Mouse (Mus musculus): Measurements from ENCODE around the gene Gm13277. TPM values are rescaled to one million over a fixed set of nuclear protein-coding genes. Genes with fewer than 3 reads are reported as not detected.
"Not testable (repeated sequence)": the region's sequence is repeated elsewhere in the genome, so short reads cannot be mapped to it uniquely, and the experiment has no call there.

Gm13277 gene
- polyA plus RNA-seq, 1 experiment from 2014 or later: not detected

DNA sequence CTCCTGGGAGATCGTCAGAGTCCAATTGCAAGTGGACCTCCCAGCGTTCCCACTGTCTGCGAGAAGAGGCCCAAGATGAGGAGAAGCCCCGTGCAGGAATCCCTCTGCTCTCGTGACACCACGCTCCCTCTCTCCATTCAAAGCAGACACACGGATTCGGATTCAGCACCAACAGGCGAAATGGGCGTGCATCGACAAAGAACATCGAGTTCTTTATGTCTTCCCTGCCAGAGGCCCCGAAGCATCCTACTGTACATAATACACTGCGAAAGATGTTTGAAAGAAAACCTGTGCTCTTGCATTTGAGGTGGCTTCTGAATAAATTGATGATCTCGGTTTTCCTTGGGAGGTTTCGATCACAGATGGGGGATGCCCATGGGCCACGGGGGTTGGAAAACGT, 8.1 kb upstream of the Gm13277 start:
- H3K4me2 ChIP-seq (ENCODE audit: low read depth, low read length); H3K4me1 ChIP-seq (ENCODE audit: control insufficient read depth, insufficient read depth, low read length); H3K9ac ChIP-seq (ENCODE audit: low read depth, low read length); H3K4me3 ChIP-seq (ENCODE audit: low read length); H3K36me3 ChIP-seq (ENCODE audit: control insufficient read depth, insufficient read depth, low read length); H3K27ac ChIP-seq (ENCODE audit: low read length); H3K9me3 ChIP-seq (ENCODE audit: control insufficient read depth, low read length); H3K27me3 ChIP-seq (replicated peaks; ENCODE audit: control insufficient read depth, insufficient read depth, low read length); ATAC-seq: not testable (repeated sequence)
- 45% methylated on average over 13 of the region's 18 CpGs for WGBS

DNA sequence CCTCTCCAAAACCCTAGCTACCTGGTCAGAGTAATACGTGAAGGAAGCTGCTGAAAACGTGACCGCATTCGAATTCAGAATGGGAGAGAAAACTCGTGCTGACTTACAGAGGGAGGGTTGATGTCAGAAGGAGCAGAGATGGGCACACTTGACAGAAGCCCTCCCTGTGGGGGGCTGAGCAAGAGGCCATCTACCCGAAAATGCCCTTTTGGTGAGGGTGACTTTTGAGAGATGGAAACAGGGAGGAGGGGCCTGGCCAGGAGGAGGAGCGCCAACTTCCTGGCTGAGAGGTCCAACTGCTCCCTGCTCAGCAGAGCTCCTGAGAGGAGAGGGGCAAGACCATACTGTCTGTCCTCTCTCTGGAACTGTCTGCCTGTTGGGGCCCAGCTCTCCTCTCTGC, 6.6 kb upstream of the Gm13277 start, which contains the start of gene Ifnz:
Ifnz (plus strand) TSS at position 301 of the 400 bp plus-strand sequence.
- ATAC-seq; H3K9ac ChIP-seq (ENCODE audit: low read depth, low read length); H3K9me3 ChIP-seq (ENCODE audit: control insufficient read depth, low read length); H3K27me3 ChIP-seq (replicated peaks; ENCODE audit: control insufficient read depth, insufficient read depth, low read length); H3K36me3 ChIP-seq (ENCODE audit: control insufficient read depth, insufficient read depth, low read length); H3K4me1 ChIP-seq (ENCODE audit: control insufficient read depth, insufficient read depth, low read length); H3K27ac ChIP-seq (ENCODE audit: low read length): not testable (repeated sequence)
- WGBS: 17% methylated on average over 4 of the region's 7 CpGs
- H3K4me2 ChIP-seq (ENCODE audit: low read depth, low read length): peak within 1 kb of the TSS; percentile 33; the same call in 1 of the 2 replicates
- H3K4me3 ChIP-seq (ENCODE audit: low read length): peak within 1 kb of the TSS; percentile 27; the same call in 1 of the 2 replicates

DNA sequence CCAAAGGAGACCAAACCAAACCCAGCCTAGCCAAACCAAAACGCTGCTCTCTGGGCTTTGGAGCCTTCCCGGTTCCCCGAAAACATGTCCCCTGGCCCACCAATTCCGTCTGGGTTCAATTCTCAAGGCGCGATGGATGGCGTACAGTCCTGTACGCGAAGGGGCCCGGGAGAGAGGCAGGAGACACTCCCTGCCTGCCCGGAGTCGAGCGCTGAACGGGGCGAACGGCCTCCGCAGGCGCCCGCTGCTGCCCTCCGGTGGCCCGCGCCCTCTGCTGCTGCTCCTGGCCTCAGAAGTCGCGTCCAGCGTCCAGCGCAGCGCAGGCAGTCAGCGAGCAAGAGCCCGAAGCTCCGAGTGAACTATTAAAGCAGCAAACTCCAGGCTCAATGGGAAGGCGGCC, 6.1 kb upstream of the Gm13277 start:
- not testable (repeated sequence) for H3K9me3 ChIP-seq (ENCODE audit: control insufficient read depth, low read length); H3K4me1 ChIP-seq (ENCODE audit: control insufficient read depth, insufficient read depth, low read length); H3K36me3 ChIP-seq (ENCODE audit: control insufficient read depth, insufficient read depth, low read length); H3K27me3 ChIP-seq (replicated peaks; ENCODE audit: control insufficient read depth, insufficient read depth, low read length); ATAC-seq; H3K9ac ChIP-seq (ENCODE audit: low read depth, low read length); H3K27ac ChIP-seq (ENCODE audit: low read length)
- peak overlapping the region; percentile 33; the same call in 1 of the 2 replicates for H3K4me2 ChIP-seq (ENCODE audit: low read depth, low read length)
- WGBS: 0% methylated on average over 12 of the region's 31 CpGs
- H3K4me3 ChIP-seq (ENCODE audit: low read length): peak overlapping the region; percentile 27; the same call in 1 of the 2 replicates

DNA sequence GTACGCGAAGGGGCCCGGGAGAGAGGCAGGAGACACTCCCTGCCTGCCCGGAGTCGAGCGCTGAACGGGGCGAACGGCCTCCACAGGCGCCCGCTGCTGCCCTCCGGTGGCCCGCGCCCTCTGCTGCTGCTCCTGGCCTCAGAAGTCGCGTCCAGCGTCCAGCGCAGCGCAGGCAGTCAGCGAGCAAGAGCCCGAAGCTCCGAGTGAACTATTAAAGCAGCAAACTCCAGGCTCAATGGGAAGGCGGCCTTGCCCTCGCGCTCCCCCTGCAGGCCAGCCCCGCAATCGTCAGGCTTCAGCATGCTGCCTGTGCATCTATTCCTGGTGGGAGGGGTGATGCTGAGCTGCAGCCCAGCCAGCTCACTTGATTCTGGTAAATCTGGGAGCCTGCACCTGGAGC, 3.0 kb upstream of the Gm13277 start, which contains the start of gene Gm13276:
Gm13276 (plus strand) TSS at position 301 of the 400 bp plus-strand sequence.
- not testable (repeated sequence) for H3K9ac ChIP-seq (ENCODE audit: low read depth, low read length); H3K4me3 ChIP-seq (ENCODE audit: low read length); H3K4me1 ChIP-seq (ENCODE audit: control insufficient read depth, insufficient read depth, low read length); H3K9me3 ChIP-seq (ENCODE audit: control insufficient read depth, low read length); ATAC-seq; H3K27me3 ChIP-seq (replicated peaks; ENCODE audit: control insufficient read depth, insufficient read depth, low read length); H3K4me2 ChIP-seq (ENCODE audit: low read depth, low read length); H3K36me3 ChIP-seq (ENCODE audit: control insufficient read depth, insufficient read depth, low read length); H3K27ac ChIP-seq (ENCODE audit: low read length)
- WGBS: no CpG with 5 or more reads among the region's 27 CpGs

DNA sequence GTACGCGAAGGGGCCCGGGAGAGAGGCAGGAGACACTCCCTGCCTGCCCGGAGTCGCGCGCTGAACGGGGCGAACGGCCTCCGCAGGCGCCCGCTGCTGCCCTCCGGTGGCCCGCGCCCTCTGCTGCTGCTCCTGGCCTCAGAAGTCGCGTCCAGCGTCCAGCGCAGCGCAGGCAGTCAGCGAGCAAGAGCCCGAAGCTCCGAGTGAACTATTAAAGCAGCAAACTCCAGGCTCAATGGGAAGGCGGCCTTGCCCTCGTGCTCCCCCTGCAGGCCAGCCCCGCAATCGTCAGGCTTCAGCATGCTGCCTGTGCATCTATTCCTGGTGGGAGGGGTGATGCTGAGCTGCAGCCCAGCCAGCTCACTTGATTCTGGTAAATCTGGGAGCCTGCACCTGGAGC, 2.8 kb downstream of the Gm13277 start, which contains the start of gene Gm13278:
Gm13278 (plus strand) TSS at position 301 of the 400 bp plus-strand sequence.
- not testable (repeated sequence) for H3K36me3 ChIP-seq (ENCODE audit: control insufficient read depth, insufficient read depth, low read length); ATAC-seq; H3K4me3 ChIP-seq (ENCODE audit: low read length); H3K9ac ChIP-seq (ENCODE audit: low read depth, low read length); H3K4me1 ChIP-seq (ENCODE audit: control insufficient read depth, insufficient read depth, low read length); H3K27ac ChIP-seq (ENCODE audit: low read length); H3K9me3 ChIP-seq (ENCODE audit: control insufficient read depth, low read length); H3K4me2 ChIP-seq (ENCODE audit: low read depth, low read length); H3K27me3 ChIP-seq (replicated peaks; ENCODE audit: control insufficient read depth, insufficient read depth, low read length)
- WGBS: no CpG with 5 or more reads among the region's 28 CpGs

DNA sequence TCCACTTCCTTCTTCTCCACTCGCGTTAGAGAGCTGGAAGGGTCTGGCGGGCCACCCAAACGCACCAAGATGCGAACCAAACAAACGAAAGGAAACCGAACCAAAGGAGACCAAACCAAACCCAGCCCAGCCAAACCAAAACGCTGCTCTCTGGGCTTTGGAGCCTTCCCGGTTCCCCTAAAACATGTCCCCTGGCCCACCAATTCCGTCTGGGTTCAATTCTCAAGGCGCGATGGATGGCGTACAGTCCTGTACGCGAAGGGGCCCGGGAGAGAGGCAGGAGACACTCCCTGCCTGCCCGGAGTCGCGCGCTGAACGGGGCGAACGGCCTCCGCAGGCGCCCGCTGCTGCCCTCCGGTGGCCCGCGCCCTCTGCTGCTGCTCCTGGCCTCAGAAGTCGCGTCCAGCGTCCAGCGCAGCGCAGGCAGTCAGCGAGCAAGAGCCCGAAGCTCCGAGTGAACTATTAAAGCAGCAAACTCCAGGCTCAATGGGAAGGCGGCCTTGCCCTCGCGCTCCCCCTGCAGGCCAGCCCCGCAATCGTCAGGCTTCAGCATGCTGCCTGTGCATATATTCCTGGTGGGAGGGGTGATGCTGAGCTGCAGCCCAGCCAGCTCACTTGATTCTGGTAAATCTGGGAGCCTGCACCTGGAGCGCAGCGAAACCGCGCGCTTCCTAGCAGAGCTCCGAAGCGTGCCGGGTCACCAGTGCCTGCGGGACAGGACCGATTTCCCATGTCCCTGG, 5.7 kb downstream of the Gm13277 start, which contains the start of gene Gm13275:
Gm13275 (plus strand) TSS at position 552 of the 740 bp plus-strand sequence.
- H3K27me3 ChIP-seq (replicated peaks; ENCODE audit: control insufficient read depth, insufficient read depth, low read length); H3K4me1 ChIP-seq (ENCODE audit: control insufficient read depth, insufficient read depth, low read length); H3K36me3 ChIP-seq (ENCODE audit: control insufficient read depth, insufficient read depth, low read length); ATAC-seq; H3K9ac ChIP-seq (ENCODE audit: low read depth, low read length); H3K4me3 ChIP-seq (ENCODE audit: low read length); H3K27ac ChIP-seq (ENCODE audit: low read length); H3K9me3 ChIP-seq (ENCODE audit: control insufficient read depth, low read length); H3K4me2 ChIP-seq (ENCODE audit: low read depth, low read length): not testable (repeated sequence)
- 0% methylated on average over 9 of the region's 52 CpGs for WGBS

DNA sequence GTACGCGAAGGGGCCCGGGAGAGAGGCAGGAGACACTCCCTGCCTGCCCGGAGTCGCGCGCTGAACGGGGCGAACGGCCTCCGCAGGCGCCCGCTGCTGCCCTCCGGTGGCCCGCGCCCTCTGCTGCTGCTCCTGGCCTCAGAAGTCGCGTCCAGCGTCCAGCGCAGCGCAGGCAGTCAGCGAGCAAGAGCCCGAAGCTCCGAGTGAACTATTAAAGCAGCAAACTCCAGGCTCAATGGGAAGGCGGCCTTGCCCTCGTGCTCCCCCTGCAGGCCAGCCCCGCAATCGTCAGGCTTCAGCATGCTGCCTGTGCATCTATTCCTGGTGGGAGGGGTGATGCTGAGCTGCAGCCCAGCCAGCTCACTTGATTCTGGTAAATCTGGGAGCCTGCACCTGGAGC, 8.7 kb downstream of the Gm13277 start, which contains the start of gene Gm13279:
Gm13279 (plus strand) TSS at position 301 of the 400 bp plus-strand sequence.
- H3K9ac ChIP-seq (ENCODE audit: low read depth, low read length); H3K27ac ChIP-seq (ENCODE audit: low read length); H3K9me3 ChIP-seq (ENCODE audit: control insufficient read depth, low read length); H3K4me1 ChIP-seq (ENCODE audit: control insufficient read depth, insufficient read depth, low read length); H3K27me3 ChIP-seq (replicated peaks; ENCODE audit: control insufficient read depth, insufficient read depth, low read length); ATAC-seq; H3K4me2 ChIP-seq (ENCODE audit: low read depth, low read length); H3K4me3 ChIP-seq (ENCODE audit: low read length); H3K36me3 ChIP-seq (ENCODE audit: control insufficient read depth, insufficient read depth, low read length): not testable (repeated sequence)
- WGBS: no CpG with 5 or more reads among the region's 28 CpGs

DNA sequence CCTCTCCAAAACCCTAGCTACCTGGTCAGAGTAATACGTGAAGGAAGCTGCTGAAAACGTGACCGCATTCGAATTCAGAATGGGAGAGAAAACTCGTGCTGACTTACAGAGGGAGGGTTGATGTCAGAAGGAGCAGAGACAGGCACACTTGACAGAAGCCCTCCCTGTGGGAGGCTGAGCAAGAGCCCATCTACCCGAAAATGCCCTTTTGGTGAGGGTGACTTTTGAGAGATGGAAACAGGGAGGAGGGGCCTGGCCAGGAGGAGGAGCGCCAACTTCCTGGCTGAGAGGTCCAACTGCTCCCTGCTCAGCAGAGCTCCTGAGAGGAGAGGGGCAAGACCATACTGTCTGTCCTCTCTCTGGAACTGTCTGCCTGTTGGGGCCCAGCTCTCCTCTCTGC, 10.9 kb downstream of the Gm13277 start, which contains the start of gene Gm13285:
Gm13285 (plus strand) TSS at position 301 of the 400 bp plus-strand sequence.
- not testable (repeated sequence) for H3K36me3 ChIP-seq (ENCODE audit: control insufficient read depth, insufficient read depth, low read length); H3K9ac ChIP-seq (ENCODE audit: low read depth, low read length); H3K9me3 ChIP-seq (ENCODE audit: control insufficient read depth, low read length); H3K4me3 ChIP-seq (ENCODE audit: low read length); H3K4me1 ChIP-seq (ENCODE audit: control insufficient read depth, insufficient read depth, low read length); H3K27ac ChIP-seq (ENCODE audit: low read length); H3K27me3 ChIP-seq (replicated peaks; ENCODE audit: control insufficient read depth, insufficient read depth, low read length); ATAC-seq; H3K4me2 ChIP-seq (ENCODE audit: low read depth, low read length)
- WGBS: 21% methylated on average over 3 of the region's 7 CpGs

DNA sequence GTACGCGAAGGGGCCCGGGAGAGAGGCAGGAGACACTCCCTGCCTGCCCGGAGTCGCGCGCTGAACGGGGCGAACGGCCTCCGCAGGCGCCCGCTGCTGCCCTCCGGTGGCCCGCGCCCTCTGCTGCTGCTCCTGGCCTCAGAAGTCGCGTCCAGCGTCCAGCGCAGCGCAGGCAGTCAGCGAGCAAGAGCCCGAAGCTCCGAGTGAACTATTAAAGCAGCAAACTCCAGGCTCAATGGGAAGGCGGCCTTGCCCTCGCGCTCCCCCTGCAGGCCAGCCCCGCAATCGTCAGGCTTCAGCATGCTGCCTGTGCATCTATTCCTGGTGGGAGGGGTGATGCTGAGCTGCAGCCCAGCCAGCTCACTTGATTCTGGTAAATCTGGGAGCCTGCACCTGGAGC, 14.5 kb downstream of the Gm13277 start, which contains the start of gene Gm13287:
Gm13287 (plus strand) TSS at position 301 of the 400 bp plus-strand sequence.
- WGBS: no CpG with 5 or more reads among the region's 29 CpGs
- not testable (repeated sequence) for H3K4me2 ChIP-seq (ENCODE audit: low read depth, low read length); H3K4me1 ChIP-seq (ENCODE audit: control insufficient read depth, insufficient read depth, low read length)

More for the DNA sequence above, 14.5 kb downstream of the Gm13277 start, which contains the start of gene Gm13287:
- H3K4me3 ChIP-seq (ENCODE audit: low read length); H3K36me3 ChIP-seq (ENCODE audit: control insufficient read depth, insufficient read depth, low read length); ATAC-seq; H3K9ac ChIP-seq (ENCODE audit: low read depth, low read length); H3K9me3 ChIP-seq (ENCODE audit: control insufficient read depth, low read length); H3K27me3 ChIP-seq (replicated peaks; ENCODE audit: control insufficient read depth, insufficient read depth, low read length); H3K27ac ChIP-seq (ENCODE audit: low read length): not testable (repeated sequence)
